Mouse (Mus musculus): ENCODE measurements around the gene Polr2e.

- TF ChIP-seq POLR2A (IDR thresholded peaks at IDR 0.05; ENCODE audit: extremely low read depth, insufficient read depth, low read length) (no peak), CTCF (IDR thresholded peaks at IDR 0.05; ENCODE audit: low read depth, low read length) (peak; percentile 40)
Measured at GRCm38 (mm10) chr10:80074813-80075601, 35.4 kb upstream of the Polr2e start.
